ENCODE assay signal across 9 mouse cellular contexts in genomic region chr13:108095617-108096016, GRCm38 (mm10). TPM values are rescaled to one million over a fixed set of nuclear protein-coding genes. Genes with fewer than 3 reads are reported as not detected.
DNase-seq lines count a peak whose midpoint lies in the region; ATAC-seq lines count a peak whose summit lies in the region.
"Had no signal": no experiment of that assay in that cellular context is flagged by ENCODE, and none has a peak within 500 bp of the region (broad histone marks: within the 10 kb centered on the region; RNA-seq: fewer than 3 reads in every experiment).

No protein-coding gene starts in this region.

- H3K9me3 ChIP-seq in intestine, embryonic 15.5 days, result no peaks in the 10 kb centered on the region
- H3K9me3 ChIP-seq: heart, embryonic 13.5 days had no signal

- H3K9ac ChIP-seq in intestine, embryonic 15.5 days, result no peak overlapping the region
- H3K9ac ChIP-seq: heart, embryonic 13.5 days had no signal

- ATAC-seq in intestine, embryonic 15.5 days, result no peak

- no peak overlapping the region for H3K4me2 ChIP-seq in intestine, embryonic 15.5 days (replicated peaks)

- no peaks in the 10 kb centered on the region for H3K27me3 ChIP-seq in intestine, embryonic 15.5 days (replicated peaks)
- H3K27me3 ChIP-seq: heart, embryonic 13.5 days had no signal

- no peak overlapping the region for H3K4me3 ChIP-seq in intestine, embryonic 15.5 days (replicated peaks)
- H3K4me3 ChIP-seq: heart, embryonic 13.5 days had no signal

- no peaks in the 10 kb centered on the region for H3K36me3 ChIP-seq in intestine, embryonic 15.5 days
- H3K36me3 ChIP-seq: heart, embryonic 13.5 days had no signal

- no peak overlapping the region for H3K27ac ChIP-seq in intestine, embryonic 15.5 days
- H3K27ac ChIP-seq: heart, embryonic 13.5 days had no signal

- WGBS in intestine, embryonic 15.5 days, result 74% methylated on average over 7 of the region's 7 CpGs

- 0 out of 2 replicates have a peak, but pooled peaks cover 4% of the 10 kb centered on the region for H3K4me1 ChIP-seq in intestine, embryonic 15.5 days (replicated peaks)

- peak; percentile 7 for DNase-seq in ovary, postnatal 36 days (ENCODE audit: low spot score)
- no peak for DNase-seq in ovary, postnatal 10 days (ENCODE audit: low spot score)
- peak; percentile 7 to 14 for DNase-seq in frontal cortex, postnatal 14 days (ENCODE audit: low spot score in 2 of 2)
- peak; percentile 81 for DNase-seq in layer of hippocampus, adult 9-11 months
- peak; percentile 37 to 49 for DNase-seq in right cerebral cortex, adult 2 months (ENCODE audit: low spot score in 2 of 2)
- DNase-seq in retina, postnatal 1 day, result no peak
- no peak for DNase-seq in spleen, postnatal 14 days (ENCODE audit: low spot score in 2 of 2)

RNA-seq across cellular contexts. Expression of gene Smim15, which starts 51.4 kb away (rescaled TPM):
- 48.4 and 53.2 TPM in 2 replicates for polyA plus RNA-seq in intestine, embryonic 15.5 days (2015; fragmentation: Nextera tagmentation; extraction: Ambion mirVana)

Comparison
In these comparisons a context has a peak if more than half of its experiments do, and no peak if none do; other contexts are left out.
1. DNase-seq: peak in ovary, postnatal 36 days (single experiment), frontal cortex, postnatal 14 days (2 of 2), layer of hippocampus, adult 9-11 months (single experiment) and right cerebral cortex, adult 2 months (2 of 2); none in ovary, postnatal 10 days (single experiment), retina, postnatal 1 day (single experiment) and spleen, postnatal 14 days (0 of 2).